Mouse (Mus musculus) C2C12 (cell line): Measurements from ENCODE around the gene Atp6v1a.

ENCODE experiments used
- CEBPB ChIP-seq: IDR thresholded peaks from one replicate; pipeline ENCODE4 v1.6.1; 2011; ENCODE audit warnings: low read depth, mild to moderate bottlenecking, control low read depth, moderate library complexity
- CTCF ChIP-seq: IDR thresholded peaks from one replicate; pipeline ENCODE4 v1.5.1; 2011; ENCODE audit not compliant: control insufficient read depth, insufficient read depth, insufficient read length
- FOSL1 ChIP-seq: IDR thresholded peaks from one replicate; pipeline ENCODE4 v1.8.0; 2011; ENCODE audit warnings: mild to moderate bottlenecking, low read length; ENCODE audit not compliant: poor library complexity, insufficient read depth, severe bottlenecking
- MAX ChIP-seq: IDR thresholded peaks from one replicate; pipeline ENCODE4 v1.6.1; 2011; ENCODE audit warnings: mild to moderate bottlenecking, control low read depth
- MYOD1 ChIP-seq: IDR thresholded peaks from one replicate; pipeline ENCODE4 v1.6.1; 2011; ENCODE audit warnings: low read depth; ENCODE audit not compliant: control insufficient read depth, insufficient read length
- MYOG ChIP-seq: IDR thresholded peaks from one replicate; pipeline ENCODE4 v1.6.1; 2011; ENCODE audit not compliant: control insufficient read depth, insufficient read length; ENCODE audit errors: extremely low read depth
- USF1 ChIP-seq: IDR thresholded peaks from one replicate; pipeline ENCODE4 v1.6.1; 2011; ENCODE audit warnings: low read depth, mild to moderate bottlenecking, control low read depth, moderate library complexity

DNA sequence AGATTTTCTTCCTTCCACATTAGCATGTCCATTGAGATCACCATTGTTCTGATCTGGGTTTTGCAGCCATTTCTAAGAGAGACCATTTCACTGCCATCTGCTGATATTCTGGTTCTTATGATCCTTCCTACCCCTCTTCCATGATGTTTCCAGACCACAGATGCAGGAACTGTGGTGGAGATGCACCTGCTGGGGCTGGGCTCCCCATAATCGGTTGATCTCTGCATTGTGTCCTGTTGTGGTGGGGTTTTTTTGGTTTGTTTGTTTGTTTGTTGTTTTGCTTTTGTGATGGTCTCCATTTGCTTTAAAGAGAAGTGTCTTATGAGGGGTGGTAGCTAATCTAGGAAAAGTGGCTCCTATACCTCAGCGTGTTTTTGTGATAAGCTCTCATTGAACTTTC lies 37.0 kb upstream of the Atp6v1a start:
- TF ChIP-seq USF1 (no peak), CTCF (no peak), MYOD1 (no peak), CEBPB (no peak), MAX (no peak), MYOG (no peak), FOSL1 (no peak)
